Mouse (Mus musculus) bone marrow macrophage, adult 2 months (primary cell): Measurements from ENCODE around the gene Krtap15.

Experiments used
- CTCF ChIP-seq: IDR thresholded peaks from 2 replicates; pipeline ENCODE4 v1.5.1; 2012; ENCODE audit warnings: low read depth, mild to moderate bottlenecking, low read length, moderate library complexity
- POLR2A ChIP-seq: IDR thresholded peaks from 2 replicates; pipeline ENCODE4 v1.6.1; 2012; ENCODE audit warnings: mild to moderate bottlenecking, low read depth, low read length, borderline replicate concordance

GRCm38 (mm10) chr16:88851450-88851849, 31.4 kb downstream of the Krtap15 start:
- TF ChIP-seq CTCF = no peak
- no peak for TF ChIP-seq POLR2A
